Mouse (Mus musculus) frontal cortex, postnatal 10 days (tissue): Measurements from ENCODE around the gene Pdzd8.
A peak's percentile ranks its signal among the peaks of the same experiment; 100 is the strongest.

Source experiments
- DNase-seq, 2 experiments: peaks; one replicate each; pipeline ENCODE4 v3.0.0; 2022; ENCODE audit warnings: low spot score in 2 of 2, mixed read lengths in 1 of 2

Pdzd8 gene

DNA sequence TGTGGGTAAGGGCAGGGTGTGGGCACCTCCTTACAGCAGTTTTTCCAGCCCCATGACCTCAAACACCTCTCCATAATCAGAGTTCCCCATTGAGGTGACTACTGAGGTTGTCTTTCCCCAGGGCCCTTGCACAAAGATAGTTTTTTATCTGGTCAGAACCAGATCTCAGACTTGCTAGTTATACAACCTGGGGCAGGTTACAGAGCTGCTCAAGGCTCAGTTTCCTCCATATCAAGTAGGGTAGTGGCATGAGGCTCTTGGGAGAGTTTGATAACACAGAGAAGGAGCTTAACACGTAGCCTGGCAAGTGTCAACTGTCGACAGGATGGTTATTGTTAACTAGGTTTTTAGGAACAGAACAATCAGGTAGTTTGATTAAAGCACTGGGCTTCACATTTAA lies 9.3 kb upstream of the Pdzd8 start:
- no peak for DNase-seq

DNA sequence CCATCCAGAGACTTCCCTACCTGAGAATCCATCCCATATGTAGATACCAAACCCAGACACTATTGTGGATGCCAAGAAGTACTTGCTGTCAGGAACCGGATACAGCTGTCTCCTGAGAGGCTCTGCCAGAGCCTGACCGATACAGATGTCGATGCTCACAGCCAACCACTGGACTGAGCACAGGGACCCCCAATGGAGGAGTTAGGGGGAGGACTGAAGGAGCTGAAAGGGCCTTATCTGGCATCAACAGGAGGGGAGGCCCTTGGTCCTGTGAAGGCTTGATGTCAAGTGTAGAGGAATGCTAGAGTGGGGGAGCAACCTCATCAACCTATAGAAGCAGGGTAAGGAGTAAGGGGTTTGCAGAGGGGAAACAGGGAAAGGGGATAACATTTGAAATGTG lies 7.2 kb upstream of the Pdzd8 start:
- DNase-seq = no peak

DNA sequence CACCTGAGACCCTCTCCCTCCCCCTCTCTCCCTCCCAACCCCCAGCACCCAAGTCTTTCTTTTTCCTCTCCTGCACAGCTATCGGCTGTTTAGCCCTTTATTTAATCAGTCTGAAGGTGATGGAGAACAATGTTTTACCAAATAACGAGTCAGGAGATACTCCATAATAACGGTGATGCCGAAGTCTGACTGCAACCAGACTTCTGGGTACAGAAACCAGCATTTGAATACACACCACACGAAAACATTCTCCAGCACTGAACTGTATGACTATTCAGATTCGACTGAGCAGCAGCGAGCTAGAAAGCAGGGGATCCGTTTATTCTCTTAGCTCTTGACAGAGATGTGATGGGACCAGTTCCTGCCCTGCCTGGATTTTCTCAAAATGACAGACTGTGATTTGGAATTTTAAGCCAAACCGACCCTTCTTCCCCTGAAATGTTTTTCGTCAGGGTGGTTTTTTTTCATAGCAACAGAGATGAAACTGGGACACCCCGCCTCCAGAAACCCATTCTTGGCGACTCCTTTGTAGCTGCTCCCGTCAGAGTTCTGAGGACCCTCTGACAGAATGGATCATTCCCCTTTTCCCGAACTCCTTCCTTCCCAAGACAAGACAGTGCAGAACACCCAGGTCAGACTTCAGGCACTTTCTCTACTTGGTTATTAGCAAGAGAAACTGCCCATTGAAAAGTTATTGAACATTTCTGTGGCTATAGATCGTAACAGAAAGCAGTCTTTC lies 5.7 kb upstream of the Pdzd8 start:
- DNase-seq = no peak

DNA sequence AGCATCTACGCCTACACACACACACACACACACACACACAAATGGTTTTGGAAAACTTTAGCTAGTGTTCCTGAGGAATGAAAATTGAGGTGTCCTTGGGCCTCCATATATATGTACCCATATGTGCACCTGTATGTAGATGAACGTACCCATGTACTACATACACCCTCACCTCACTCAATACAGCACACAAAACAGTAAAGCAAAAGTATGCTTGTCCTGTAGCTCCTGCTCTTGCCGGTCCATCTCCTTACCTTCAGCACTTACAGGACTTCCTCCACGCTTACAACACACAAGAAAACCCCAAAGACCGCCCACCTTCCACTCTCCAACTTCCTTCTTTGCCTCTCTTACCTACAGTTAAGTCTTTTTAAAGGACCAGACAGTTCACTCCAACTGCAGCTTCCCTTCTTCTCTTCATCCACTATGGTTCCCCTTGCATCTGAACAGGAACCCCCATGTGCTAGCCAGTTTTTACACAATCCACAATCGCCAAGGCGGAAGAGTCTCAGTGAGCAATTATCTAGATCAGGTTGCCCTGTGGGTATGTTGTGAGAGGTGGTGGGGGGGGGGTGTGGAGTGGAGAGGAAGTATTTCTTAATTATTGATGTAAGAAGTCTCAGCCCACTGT lies 4.8 kb upstream of the Pdzd8 start:
- DNase-seq = no peak

DNA sequence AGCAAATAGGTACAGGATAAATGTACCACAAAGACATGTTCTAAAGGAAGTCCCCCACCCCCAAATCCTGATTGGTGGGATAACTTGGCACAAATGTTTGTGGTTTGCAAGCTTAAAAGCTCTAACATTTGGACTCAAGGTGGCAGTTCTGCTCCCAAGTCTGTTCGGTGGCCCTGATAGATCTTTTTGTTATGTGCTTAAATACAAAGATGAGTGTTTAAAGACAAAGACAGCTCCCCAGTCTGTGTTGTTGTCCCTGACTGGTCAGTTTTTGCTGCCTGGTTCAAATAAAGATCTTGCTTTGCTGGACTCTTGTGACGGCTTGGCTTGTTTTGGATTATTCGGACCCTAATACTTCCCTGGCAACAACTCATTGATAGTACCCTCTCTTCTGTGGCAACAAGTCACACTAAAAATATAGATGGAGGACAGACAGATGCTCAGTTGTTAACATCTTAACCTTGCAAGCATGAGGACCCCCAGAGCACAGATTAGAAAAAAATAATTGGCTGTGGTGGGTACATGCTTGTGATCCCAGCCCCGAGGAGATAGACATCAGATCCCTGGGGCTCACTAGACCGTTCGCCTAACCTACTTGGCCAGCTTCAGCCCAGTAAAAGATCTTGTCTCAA lies 3.9 kb upstream of the Pdzd8 start:
- DNase-seq = no peak

DNA sequence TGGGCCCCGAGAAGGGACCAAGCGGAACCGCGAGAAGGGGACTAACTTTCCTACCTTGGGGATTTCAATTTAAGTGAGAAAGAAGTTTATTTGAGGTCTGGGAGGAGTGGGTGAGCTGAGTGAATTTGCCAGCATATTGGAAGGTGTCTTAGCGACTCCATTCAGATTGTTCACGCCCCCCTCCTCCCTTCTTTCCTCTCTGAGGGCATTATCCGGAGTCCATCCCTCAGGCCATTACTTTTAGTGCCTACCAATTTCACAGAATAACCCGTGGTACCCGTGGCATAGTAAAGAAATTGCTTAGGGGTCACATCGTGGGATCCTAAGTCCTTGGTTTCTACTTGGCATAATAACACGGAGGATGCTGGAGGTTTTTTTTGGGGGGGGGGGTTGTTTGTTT lies 745 bp upstream of the Pdzd8 start:
- no peak for DNase-seq

DNA sequence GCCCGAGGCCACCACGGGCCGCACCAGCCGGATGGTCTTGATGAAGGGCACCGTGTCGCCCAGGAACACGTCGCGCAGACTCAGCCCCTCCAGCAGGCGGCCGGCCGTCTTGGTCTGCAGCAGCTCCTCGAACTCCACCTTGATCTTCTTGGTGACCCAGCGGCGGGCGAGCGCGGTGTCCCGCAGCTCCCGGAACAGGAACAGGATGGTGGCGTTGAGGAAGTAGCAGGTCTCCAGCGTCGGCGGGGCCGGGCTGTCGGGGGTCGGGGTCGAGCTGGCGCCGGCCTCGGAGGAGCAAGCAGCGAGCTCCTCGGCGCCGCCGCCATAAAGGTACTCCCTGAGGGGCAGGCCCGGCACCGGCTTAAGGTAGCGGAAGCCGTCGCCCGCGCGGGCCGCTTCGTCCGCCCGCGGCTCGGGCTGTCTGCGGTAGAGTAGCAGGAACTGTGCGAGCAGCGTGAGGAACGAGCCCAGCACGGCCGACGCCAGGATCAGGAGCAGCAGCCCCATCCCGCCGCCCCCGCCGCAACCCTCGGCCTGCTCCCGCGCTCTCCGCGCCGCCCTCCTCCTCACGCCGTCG lies 411 bp downstream of the Pdzd8 start:
- peak; percentile 48 to 57 for DNase-seq

DNA sequence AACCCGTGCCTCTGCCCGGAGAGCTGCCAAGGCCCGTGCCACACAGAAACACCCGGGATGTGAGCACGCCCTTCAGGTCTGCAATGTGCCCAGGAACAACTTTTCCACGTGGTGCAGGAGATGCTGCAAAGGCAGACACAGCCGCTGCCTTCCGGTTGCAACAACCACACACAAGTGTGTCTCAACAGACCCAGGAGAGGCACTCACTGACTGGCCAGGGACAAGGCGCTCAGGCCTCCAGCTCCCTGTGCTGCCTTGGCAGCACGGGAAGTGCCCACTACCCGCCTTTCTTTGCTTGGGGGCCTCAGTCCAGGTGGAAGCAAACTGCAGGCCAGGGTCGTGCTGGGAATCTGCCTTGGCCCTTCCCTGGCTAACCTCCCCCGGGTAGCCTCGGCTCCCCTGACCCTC lies 1.3 kb downstream of the Pdzd8 start:
- peak in 1 of 2 experiments; percentile 25 for DNase-seq

DNA sequence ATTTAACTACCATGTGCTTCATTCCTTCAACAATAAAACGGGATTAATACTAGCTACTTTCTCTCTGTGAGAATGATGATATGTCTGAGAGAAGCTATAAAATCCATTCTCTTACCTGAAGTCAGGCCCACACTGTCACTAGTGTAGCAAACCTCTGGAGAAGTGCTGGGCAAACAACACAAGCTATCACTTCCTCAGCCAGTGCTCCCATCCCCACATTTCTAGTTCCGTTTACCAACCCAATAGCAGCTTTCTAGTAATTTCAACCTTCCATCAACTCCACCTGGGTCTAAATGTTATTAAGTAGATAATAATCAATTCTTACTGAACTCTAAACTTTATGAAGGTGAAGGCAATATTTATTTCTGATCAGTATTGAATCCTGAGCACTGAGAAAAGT lies 2.6 kb downstream of the Pdzd8 start:
- DNase-seq = no peak

DNA sequence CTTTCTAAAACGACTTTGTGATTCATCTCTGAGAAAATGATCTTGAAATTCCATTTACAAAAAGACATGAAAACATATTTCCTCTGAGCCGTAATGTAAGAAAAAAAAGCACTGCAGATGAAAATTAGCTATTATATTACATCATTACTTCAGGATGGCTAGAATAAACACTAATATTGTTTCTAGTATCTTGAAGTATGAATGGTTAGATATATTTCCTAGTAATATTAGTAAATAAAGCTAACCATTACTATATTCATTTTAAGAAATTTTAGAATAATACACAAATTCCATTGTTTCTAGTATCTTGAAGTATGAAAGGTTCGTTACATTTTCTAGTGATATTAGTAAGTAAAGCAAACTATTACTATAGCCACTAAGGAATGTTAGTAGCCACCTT lies 5.7 kb downstream of the Pdzd8 start:
- no peak for DNase-seq

DNA sequence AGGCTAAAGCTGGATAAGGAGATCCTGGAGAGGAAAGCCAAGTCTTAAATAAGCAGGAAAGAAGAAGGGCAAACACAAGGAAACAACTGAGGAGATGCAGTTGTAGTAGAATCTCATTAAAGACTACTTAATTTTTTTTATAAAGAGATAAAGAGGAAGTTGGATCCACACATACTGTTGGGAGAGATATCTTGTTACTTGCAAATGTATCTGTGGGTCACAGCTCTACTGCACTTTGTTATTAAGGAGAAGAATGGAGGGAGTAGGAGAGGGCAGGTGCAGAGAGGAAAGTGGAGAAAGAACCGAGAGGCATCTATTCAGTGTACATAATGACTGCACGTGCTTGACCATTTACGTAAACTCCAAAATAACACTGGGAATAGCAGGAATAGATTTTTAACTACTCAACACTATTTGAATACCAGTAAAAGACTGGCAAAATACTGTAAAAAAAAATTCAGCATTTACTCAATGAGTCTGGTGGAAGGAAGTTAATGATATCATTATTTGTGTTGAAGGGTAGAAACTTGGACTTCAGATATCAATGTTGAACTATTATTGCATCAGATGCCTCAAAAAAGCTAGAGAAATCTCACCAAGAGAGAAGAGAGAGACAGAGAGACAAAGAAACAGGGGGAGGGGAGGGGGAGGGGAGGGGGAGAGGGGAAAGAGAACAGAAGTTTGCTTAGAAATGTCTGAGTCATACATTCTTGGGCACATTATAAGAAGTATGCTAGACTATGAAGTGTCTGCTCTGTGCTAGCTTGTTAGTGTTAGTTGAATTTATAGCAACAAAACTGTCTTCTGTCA lies 7.5 kb downstream of the Pdzd8 start:
- DNase-seq = no peak

DNA sequence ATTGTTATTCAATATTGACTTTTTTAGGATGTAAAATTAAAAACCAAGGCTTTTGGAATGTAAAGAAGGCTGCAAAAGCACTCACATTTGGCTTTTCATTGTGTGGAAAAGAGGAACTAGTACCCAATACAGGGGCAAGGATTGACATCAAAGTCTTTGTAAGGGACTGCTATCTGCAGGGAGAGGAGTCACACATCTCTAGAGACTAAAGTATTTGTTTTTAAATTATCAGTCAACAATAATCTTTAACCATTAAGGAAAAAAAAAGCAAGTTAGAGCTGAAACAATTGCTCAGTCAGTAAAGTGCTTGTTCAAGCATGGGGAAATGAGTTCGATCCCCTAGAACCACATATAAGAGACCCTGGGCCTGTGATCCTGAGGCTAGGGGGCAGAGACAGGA lies 8.9 kb downstream of the Pdzd8 start:
- DNase-seq = no peak

DNA sequence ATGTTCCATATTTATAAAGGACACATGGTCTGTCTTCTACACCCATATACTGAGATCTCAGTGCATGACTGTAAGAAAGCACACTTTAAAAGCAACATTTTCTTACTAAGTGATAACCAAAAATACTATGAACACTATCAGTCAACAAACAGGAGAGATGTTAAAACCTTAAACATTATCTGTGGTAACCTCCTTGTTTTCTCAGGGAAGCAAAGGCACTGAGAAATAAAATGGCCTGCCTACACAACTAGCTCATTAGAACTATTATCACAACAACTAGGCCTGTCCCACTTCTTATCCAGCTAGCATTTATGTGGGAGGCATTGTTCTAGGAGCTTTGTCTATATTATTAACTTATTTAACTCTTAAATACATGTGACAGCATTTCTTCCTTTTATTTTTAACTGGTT lies 14.8 kb downstream of the Pdzd8 start:
- DNase-seq = no peak

DNA sequence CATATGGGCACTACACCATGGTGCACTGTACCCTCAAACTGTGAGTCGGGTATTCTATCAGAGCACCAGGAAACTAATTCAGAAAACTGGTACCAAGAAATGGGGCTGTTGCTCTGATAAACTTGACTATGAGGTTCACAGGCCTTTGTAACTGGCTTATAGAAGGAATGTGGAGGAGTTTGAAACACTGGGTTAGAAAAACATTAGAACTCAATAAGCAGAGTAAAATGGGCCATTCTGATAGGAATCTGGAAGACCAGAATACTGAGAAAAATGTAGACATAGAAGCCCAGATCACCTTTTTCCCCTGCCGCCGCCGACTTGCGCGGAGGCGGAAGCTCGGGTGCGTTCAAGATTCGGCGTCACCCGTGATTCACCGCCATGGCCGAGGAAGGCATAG lies 23.6 kb downstream of the Pdzd8 start, which contains the start of gene Rps12-ps3:
Gene Rps12-ps3 (plus strand): TSS at position 301 of the 400 bp plus-strand sequence.
- no peak for DNase-seq

DNA sequence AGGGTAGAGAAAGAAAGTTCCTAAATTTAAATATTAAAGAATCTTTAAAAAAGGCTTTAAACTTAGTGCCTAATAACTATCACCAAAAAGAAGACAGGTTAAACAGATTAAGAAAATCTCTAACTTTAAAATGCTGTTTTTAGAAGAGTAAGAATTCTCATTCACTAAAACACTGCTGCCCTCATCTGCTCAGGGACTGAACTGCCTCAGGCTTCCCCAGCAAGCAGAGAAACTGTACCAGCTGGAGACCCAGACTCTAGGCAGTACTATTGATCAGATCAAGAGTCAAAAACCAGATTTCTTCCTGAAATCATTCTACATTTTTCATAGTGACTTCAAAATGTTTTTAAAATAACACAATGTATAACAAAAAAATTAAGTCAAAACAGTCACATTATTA lies 29.0 kb downstream of the Pdzd8 start:
- DNase-seq = peak in 1 of 2 experiments; percentile 34

DNA sequence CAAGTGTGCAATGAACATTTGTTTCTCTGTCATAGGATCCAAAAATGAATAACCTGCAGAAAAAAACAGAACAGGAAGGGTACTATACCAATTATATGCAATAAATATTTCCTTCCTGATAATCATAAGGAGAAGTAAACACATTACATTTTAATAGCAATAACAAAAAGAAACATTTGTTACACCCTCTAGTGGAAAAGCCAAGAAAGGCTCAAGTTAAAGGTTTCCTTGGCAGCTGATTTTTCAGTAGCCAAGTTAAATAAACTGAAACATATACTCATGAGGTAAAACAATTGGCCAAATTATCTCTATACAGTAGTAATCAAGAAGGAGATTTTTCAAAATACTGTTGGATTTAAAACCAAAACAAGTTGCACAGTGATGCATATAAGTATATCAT lies 30.3 kb downstream of the Pdzd8 start:
- no peak for DNase-seq

DNA sequence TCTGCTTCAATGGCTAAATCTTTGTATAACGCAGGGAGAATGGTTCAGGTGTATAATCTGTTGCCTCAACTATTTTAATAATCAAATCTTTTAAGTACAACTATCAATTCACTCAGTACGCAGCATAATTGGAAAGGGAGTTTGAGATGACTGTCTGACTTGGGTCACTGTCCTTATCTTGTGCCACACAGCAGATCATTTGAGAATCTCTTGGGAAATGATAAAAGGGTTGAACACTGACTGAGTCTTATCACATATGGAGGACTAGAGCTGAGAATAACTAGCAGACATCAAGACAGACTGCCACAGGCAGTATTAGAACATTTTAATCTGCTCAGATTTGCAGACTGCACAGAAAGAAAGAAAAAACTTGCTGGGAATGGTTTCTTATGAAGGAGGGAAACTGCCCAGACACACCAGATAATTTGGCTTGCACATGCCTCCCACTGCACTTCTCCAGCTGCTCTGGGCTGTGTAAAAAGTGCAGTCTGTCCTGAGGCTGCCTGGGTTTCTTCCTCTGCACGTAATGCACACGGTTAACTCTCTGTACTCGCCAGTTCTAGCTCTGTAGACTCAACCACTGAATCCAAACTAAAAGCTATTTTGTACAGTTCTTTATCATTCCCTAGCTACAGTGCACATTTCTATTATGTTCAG lies 53.3 kb downstream of the Pdzd8 start:
- no peak for DNase-seq

DNA sequence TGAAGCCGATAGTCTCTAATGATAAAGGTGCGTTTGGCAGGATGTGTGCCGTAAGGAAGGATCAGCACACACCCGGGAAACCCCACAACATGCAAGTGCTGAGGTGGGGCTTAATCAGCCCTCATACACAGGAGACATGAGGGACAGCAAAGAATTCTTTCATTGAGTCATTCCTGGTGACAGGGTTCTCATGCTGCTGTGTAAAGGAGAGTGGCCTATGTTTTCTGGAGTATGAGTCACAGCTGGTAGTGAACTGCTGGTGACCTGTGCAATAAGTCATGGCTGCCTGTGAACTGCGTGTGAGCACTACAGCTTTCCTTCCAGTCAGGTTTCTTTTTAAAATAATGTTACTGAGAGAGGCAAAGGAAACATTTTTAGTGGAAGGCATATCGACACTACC lies 55.8 kb downstream of the Pdzd8 start:
- no peak for DNase-seq

DNA sequence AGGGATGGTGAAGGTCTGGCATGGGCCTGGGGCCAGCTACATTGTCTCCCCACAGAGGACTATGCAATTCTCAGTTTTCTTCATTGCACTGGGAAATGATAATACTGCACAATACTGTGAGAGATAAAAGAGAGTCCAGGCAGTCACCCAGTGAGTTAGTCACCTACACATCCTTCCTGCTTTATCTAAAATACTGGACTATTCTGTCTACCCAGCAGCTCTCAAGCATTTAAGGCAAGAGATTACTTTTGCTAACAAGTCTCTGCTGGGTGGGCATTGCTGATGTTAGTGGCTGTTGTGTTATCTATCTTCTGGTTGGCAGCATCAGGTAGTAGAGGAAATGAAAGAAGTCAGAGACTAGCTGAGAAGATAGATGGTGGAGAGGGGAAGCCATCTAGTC lies 56.5 kb downstream of the Pdzd8 start:
- no peak for DNase-seq

DNA sequence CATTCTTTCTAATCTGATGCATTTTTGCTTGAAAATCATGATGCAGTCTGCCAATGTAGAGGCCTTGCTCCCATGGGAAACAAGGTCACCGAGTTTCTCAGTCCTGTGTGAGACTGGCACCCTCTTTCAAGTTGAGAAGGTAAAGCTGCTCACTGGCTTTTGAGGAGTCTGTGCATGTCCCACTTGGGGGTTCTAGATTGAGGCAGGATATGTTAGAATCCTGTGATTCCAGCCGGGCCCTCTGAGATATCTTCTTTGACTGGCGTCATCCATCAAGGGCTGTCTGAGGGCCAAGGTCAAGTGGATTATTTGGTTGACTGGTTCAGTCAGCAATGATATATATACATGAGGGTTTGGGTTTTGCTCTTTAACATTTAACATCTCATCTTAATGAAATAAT lies 63.6 kb downstream of the Pdzd8 start:
- no peak for DNase-seq

DNA sequence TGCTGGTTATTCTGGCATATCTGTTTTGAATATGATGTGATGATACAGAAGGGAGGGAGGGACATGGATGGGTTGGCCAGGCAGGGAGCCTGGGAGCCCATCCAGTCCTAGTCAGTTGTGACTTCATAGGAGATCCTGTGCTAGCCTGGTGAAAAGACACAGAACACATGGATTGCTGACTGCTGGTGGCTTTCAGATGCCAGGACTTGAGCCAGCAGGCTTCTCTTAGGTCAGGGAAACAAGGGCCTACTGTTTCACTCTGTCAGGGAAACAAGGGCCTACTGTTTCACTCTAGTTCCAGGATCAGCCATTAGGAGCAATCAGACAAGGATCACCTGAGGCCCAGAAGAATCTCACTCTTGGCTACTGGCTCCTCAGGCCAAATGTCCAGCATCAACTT lies 64.7 kb downstream of the Pdzd8 start:
- no peak for DNase-seq
